Mouse (Mus musculus) liver, embryonic 12.5 days (tissue): ENCODE measurements around the gene Wwc1. TPM values are rescaled to one million over a fixed set of nuclear protein-coding genes. Genes with fewer than 3 reads are reported as not detected.
A peak's percentile ranks its signal among the peaks of the same experiment; 100 is the strongest.

Source experiments
- ATAC-seq: fragments of 200-750 bp; cut with Nextera tagmentation; 2 replicates; pipeline ENCODE4 v1.8.0; 2017; ENCODE audit warnings: moderate number of reproducible peaks, mild to moderate bottlenecking, moderate library complexity
- H3K27ac ChIP-seq: fragments of 300-500 bp; sonication (generic); 2 replicates; pipeline ENCODE4 v1.5.1; 2016; ENCODE audit warnings: mild to moderate bottlenecking
- H3K27me3 ChIP-seq: fragments of 300-500 bp; sonication (generic); replicated peaks from 2 replicates; pipeline ENCODE4 v1.6.1; 2016; ENCODE audit warnings: mild to moderate bottlenecking, moderate library complexity
- H3K36me3 ChIP-seq: fragments of 300-500 bp; sonication (generic); 2 replicates; pipeline ENCODE4 v1.6.1; 2016; ENCODE audit warnings: mild to moderate bottlenecking, moderate library complexity
- H3K4me1 ChIP-seq: fragments of 300-500 bp; sonication (generic); 2 replicates; pipeline ENCODE4 v1.6.1; 2016
- H3K4me2 ChIP-seq: fragments of 300-500 bp; sonication (generic); 2 replicates; pipeline ENCODE4 v1.6.1; 2016; ENCODE audit warnings: mild to moderate bottlenecking, moderate library complexity
- H3K4me3 ChIP-seq: fragments of 300-500 bp; sonication (generic); 2 replicates; pipeline ENCODE4 v1.5.1; 2016; ENCODE audit warnings: mild to moderate bottlenecking, moderate library complexity
- H3K9ac ChIP-seq: fragments of 300-500 bp; sonication (generic); 2 replicates; pipeline ENCODE4 v1.6.1; 2016; ENCODE audit warnings: mild to moderate bottlenecking, moderate library complexity
- H3K9me3 ChIP-seq: fragments of 300-500 bp; sonication (generic); replicated peaks from 2 replicates; pipeline ENCODE4 v1.6.1; 2016; ENCODE audit warnings: mild to moderate bottlenecking, moderate library complexity
- WGBS: fragments of 180-500 bp; shearing (Covaris S2); methylation state at CpG from one replicate; pipeline ENCODE4 v1.1.7; 2016; ENCODE audit not compliant: insufficient replicate concordance; 5-methylcytosine and 5-hydroxymethylcytosine counted together
- polyA plus RNA-seq: library from polyadenylated mRNA; unstranded; fragments of >200 nt; fragmentation: Nextera tagmentation; extraction: Ambion mirVana; gene quantifications from 2 replicates; pipeline ENCODE4 v1.2.1, GENCODE M21; 2016

Wwc1 gene
- polyA plus RNA-seq, 1 experiment from 2014 or later, result 3.0 TPM

GRCm38 (mm10) chr11:35838345-35839338, 141.7 kb downstream of the Wwc1 start:
- 26% methylated on average over 28 of the region's 28 CpGs for WGBS
- peak overlapping the region; percentile 48 for H3K4me3 ChIP-seq
- peak overlapping the region; percentile 70 for H3K4me2 ChIP-seq
- peaks cover 28% of the 10 kb centered on the region for H3K4me1 ChIP-seq
- ATAC-seq, result peak; percentile 82
- H3K9me3 ChIP-seq, result no peaks in the 10 kb centered on the region
- peak overlapping the region; percentile 48; the same call in 1 of the 2 replicates for H3K9ac ChIP-seq
- peak overlapping the region; percentile 64 for H3K27ac ChIP-seq
- no peaks in the 10 kb centered on the region for H3K36me3 ChIP-seq
- H3K27me3 ChIP-seq, result no peaks in the 10 kb centered on the region

GRCm38 (mm10) chr11:35837156-35838126, 142.9 kb downstream of the Wwc1 start:
- Histone ChIP-seq H3K4me3 (peak overlapping the region; percentile 48; the same call in 1 of the 2 replicates), H3K9me3 (no peaks in the 10 kb centered on the region), H3K36me3 (peaks cover 4% of the 10 kb centered on the region), H3K4me2 (peak overlapping the region; percentile 70), H3K27me3 (no peaks in the 10 kb centered on the region), H3K9ac (peak overlapping the region; percentile 48; the same call in 1 of the 2 replicates), H3K4me1 (peaks cover 40% of the 10 kb centered on the region), H3K27ac (peak overlapping the region; percentile 64)
- 56% methylated on average over 5 of the region's 5 CpGs for WGBS
- no peak for ATAC-seq

GRCm38 (mm10) chr11:35834022-35834760, 146.1 kb downstream of the Wwc1 start, which contains the start of gene Rars:
TSS of gene Rars (minus strand) at chr11:35834506.
- Histone ChIP-seq H3K9ac (peak within 1 kb of the TSS; percentile 85), H3K4me2 (peak within 1 kb of the TSS; percentile 82), H3K9me3 (no peaks in the 10 kb centered on the region), H3K4me1 (peaks cover 38% of the 10 kb centered on the region), H3K4me3 (peak within 1 kb of the TSS; percentile 89), H3K36me3 (peaks cover 34% of the 10 kb centered on the region), H3K27me3 (no peaks in the 10 kb centered on the region), H3K27ac (peak within 1 kb of the TSS; percentile 69)
- WGBS, result 2% methylated on average over 45 of the region's 46 CpGs
- peak; percentile 85 for ATAC-seq

- 30% methylated on average over 6 of the region's 6 CpGs for WGBS
- peak overlapping the region; percentile 89 for H3K4me3 ChIP-seq
- no peak for ATAC-seq
- H3K27ac ChIP-seq, result no peak overlapping the region
- H3K4me2 ChIP-seq, result peak overlapping the region; percentile 82
- peaks cover 31% of the 10 kb centered on the region for H3K4me1 ChIP-seq
- H3K9ac ChIP-seq, result peak overlapping the region; percentile 85
- H3K36me3 ChIP-seq, result peaks cover 43% of the 10 kb centered on the region
- H3K27me3 ChIP-seq, result no peaks in the 10 kb centered on the region
- no peaks in the 10 kb centered on the region for H3K9me3 ChIP-seq
Measured at GRCm38 (mm10) chr11:35833270-35833669, 147.1 kb downstream of the Wwc1 start.

GRCm38 (mm10) chr11:35832139-35832538, 148.2 kb downstream of the Wwc1 start:
- H3K9ac ChIP-seq, result no peak overlapping the region
- no peaks in the 10 kb centered on the region for H3K9me3 ChIP-seq
- no peak for ATAC-seq
- no peak overlapping the region for H3K27ac ChIP-seq
- peaks cover 55% of the 10 kb centered on the region for H3K36me3 ChIP-seq
- peak overlapping the region; percentile 82 for H3K4me2 ChIP-seq
- H3K4me3 ChIP-seq, result 0 out of 2 replicates have a peak overlapping the region, but pooled peaks have one; percentile 89
- no peaks in the 10 kb centered on the region for H3K27me3 ChIP-seq
- 50% methylated on average over 4 of the region's 4 CpGs for WGBS
- peaks cover 22% of the 10 kb centered on the region for H3K4me1 ChIP-seq

- no peak overlapping the region for H3K27ac ChIP-seq
- ATAC-seq, result no peak
- H3K4me1 ChIP-seq, result peaks cover 11% of the 10 kb centered on the region
- H3K9me3 ChIP-seq, result no peaks in the 10 kb centered on the region
- H3K4me3 ChIP-seq, result no peak overlapping the region
- H3K27me3 ChIP-seq, result no peaks in the 10 kb centered on the region
- WGBS, result 69% methylated on average over 6 of the region's 6 CpGs
- H3K36me3 ChIP-seq, result peaks cover 96% of the 10 kb centered on the region
- no peak overlapping the region for H3K9ac ChIP-seq
- no peak overlapping the region for H3K4me2 ChIP-seq
Measured at GRCm38 (mm10) chr11:35827714-35828113, 152.6 kb downstream of the Wwc1 start.

GRCm38 (mm10) chr11:35816316-35816715, 164.0 kb downstream of the Wwc1 start:
- H3K27me3 ChIP-seq, result no peaks in the 10 kb centered on the region
- no peaks in the 10 kb centered on the region for H3K4me1 ChIP-seq
- H3K4me2 ChIP-seq, result no peak overlapping the region
- peaks cover 98% of the 10 kb centered on the region for H3K36me3 ChIP-seq
- H3K27ac ChIP-seq, result no peak overlapping the region
- no peak for ATAC-seq
- no peak overlapping the region for H3K4me3 ChIP-seq
- H3K9me3 ChIP-seq, result no peaks in the 10 kb centered on the region
- 83% methylated on average over 12 of the region's 12 CpGs for WGBS
- H3K9ac ChIP-seq, result no peak overlapping the region

- Histone ChIP-seq H3K4me1 (no peaks in the 10 kb centered on the region), H3K4me3 (no peak overlapping the region), H3K27ac (no peak overlapping the region), H3K9ac (no peak overlapping the region), H3K4me2 (no peak overlapping the region), H3K36me3 (peaks cover 100% of the 10 kb centered on the region), H3K27me3 (no peaks in the 10 kb centered on the region), H3K9me3 (no peaks in the 10 kb centered on the region)
- no peak for ATAC-seq
- WGBS, result 82% methylated on average over 10 of the region's 10 CpGs
Measured at GRCm38 (mm10) chr11:35811458-35811857, 168.9 kb downstream of the Wwc1 start.

GRCm38 (mm10) chr11:35801332-35801731, 179.0 kb downstream of the Wwc1 start:
- H3K4me3 ChIP-seq, result no peak overlapping the region
- ATAC-seq, result no peak
- no peak overlapping the region for H3K9ac ChIP-seq
- H3K4me2 ChIP-seq, result no peak overlapping the region
- no peaks in the 10 kb centered on the region for H3K9me3 ChIP-seq
- peaks cover 10% of the 10 kb centered on the region for H3K4me1 ChIP-seq
- whole genome bisulfite sequencing, result 54% methylated on average over 5 of the region's 5 CpGs
- no peak overlapping the region for H3K27ac ChIP-seq
- peaks cover under 1% of the 10 kb centered on the region; the same call in 1 of the 2 replicates for H3K36me3 ChIP-seq
- H3K27me3 ChIP-seq, result peaks cover 48% of the 10 kb centered on the region

GRCm38 (mm10) chr11:35798874-35799273, 181.5 kb downstream of the Wwc1 start, which contains the start of gene Fbll1:
TSS of gene Fbll1 (minus strand) at chr11:35798884.
- Histone ChIP-seq H3K4me1 (peaks cover 10% of the 10 kb centered on the region), H3K4me3 (peak within 1 kb of the TSS; percentile 35), H3K27me3 (peaks cover 70% of the 10 kb centered on the region), H3K36me3 (no peaks in the 10 kb centered on the region), H3K27ac (no peak within 1 kb of the TSS), H3K4me2 (peak within 1 kb of the TSS; percentile 54), H3K9me3 (no peaks in the 10 kb centered on the region), H3K9ac (no peak within 1 kb of the TSS)
- ATAC-seq, result no peak
- WGBS, result 16% methylated on average over 11 of the region's 11 CpGs

GRCm38 (mm10) chr11:35798495-35798820, 181.9 kb downstream of the Wwc1 start:
- H3K36me3 ChIP-seq, result no peaks in the 10 kb centered on the region
- no peak for ATAC-seq
- peak overlapping the region; percentile 35 for H3K4me3 ChIP-seq
- peak overlapping the region; percentile 54 for H3K4me2 ChIP-seq
- H3K27me3 ChIP-seq, result peaks cover 73% of the 10 kb centered on the region
- no peak overlapping the region for H3K27ac ChIP-seq
- 5% methylated on average over 23 of the region's 23 CpGs for WGBS
- no peak overlapping the region for H3K9ac ChIP-seq
- peaks cover 10% of the 10 kb centered on the region for H3K4me1 ChIP-seq
- no peaks in the 10 kb centered on the region for H3K9me3 ChIP-seq
